Mouse (Mus musculus) erythroblast, adult 5-6 weeks (primary cell): ENCODE data around the gene Kcng3. TPM values are rescaled to one million over a fixed set of nuclear protein-coding genes. Genes with fewer than 3 reads are reported as not detected.

Experiments used
- ATAC-seq: replicated peaks from 2 replicates; pipeline ENCODE4 v1.8.0; 2016; ENCODE audit warnings: moderate number of reproducible peaks, mild to moderate bottlenecking, moderate TSS enrichment, inconsistent platforms; ENCODE audit not compliant: poor library complexity, low FRiP score, severe bottlenecking
- total RNA-seq, 2 experiments: library from RNA; stranded (forward) in 1 of 2; stranded (reverse) in 1 of 2; fragments of 150-400 nt in 1 of 2; fragments of 200-764, 138-1000 nt in 1 of 2; gene quantifications; 2 replicates each; pipeline versions ENCODE4 v1.2.3 to v1.2.4; 2015 to 2017; ENCODE audit warnings: low replicate concordance in 2 of 2

The Kcng3 gene
- total RNA-seq (2015; ENCODE audit: low replicate concordance) (not detected in 2 replicates), total RNA-seq (2017; ENCODE audit: low replicate concordance) (not detected in 2 replicates)

DNA sequence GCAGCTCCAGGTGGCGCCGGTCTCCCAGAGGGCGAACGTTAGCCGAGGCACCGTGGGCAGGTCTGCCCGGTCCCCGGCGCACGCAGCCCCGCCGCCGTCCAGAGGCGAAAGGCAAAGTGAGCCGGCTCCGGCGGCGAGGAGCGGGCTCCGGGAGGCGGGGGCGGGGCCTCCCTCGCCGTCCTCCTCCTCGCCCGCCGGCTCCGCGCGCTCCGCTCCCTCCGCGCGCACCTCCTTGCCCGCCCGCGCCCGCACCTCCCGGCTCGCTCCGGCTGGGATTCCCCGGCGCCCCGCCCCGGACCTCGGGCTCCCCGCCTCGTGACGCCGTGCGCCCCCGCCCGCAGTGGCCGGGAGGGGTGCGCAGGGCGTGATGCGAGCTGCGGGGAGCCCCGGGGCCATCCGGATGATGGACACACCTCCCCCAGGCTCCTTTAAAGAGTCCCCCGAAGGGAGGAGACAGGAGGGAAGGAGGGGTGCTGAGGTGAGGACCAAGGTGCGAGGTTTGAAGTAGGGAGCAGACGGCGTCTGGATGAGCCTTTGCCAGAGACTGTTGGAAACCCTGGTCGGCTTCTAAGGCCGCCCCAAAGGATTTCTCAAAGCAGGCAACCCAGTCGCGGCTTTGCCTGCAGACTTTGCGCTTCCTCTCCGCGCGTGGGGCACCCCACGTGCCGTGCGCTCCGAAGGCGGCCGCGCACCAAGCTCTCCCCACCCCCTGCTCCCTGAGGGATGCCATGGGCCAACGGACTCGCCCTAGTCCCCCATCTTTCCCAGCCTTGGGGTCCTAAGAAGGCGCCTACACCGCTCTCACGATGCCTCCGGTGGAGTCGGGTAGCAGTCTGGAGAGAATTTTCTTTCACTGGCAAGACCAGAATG is at the start of gene Kcng3:
Kcng3 (minus strand) TSS at position 113 of the 870 bp plus-strand sequence.
- no peak for ATAC-seq

DNA sequence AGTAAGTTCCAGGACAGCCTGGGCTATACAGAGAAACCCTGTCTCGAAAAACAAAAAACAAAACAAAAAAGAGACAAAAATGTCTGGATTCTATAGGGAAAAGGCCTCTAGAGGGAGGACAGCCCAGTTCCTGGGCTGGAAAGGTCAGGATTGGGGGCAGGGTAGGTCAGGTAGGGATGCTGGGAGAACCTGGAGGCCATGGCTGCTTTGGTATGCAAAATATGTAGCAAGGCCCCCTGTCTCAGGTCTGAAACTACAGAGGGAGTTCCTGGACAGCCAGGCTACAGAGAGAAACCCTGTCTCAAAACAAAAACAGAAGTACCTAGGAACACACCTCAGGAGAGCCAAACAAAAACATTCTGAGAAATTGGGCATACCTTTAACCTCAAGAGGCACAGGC is 45.7 kb upstream of the Kcng3 start:
- ATAC-seq, result no peak

DNA sequence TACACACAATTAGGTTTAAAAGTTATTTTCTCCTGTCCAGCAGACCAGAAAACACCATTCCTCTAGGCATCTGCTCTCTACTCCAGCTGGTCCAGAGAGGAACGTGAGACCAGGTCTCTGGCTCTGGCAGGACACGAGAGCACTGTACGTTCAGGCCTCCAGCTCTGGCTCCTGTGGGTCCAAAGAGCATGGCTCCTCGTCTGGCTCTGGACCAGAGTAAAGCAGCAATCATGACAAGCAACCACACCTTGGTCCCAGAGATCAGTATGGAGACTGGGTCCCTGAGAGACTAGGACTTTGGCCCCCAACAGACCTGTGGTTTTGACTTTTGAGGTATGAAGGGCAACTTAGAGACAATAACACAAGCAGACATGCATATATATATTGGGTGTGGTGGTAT is 41.0 kb upstream of the Kcng3 start:
- no peak for ATAC-seq

DNA sequence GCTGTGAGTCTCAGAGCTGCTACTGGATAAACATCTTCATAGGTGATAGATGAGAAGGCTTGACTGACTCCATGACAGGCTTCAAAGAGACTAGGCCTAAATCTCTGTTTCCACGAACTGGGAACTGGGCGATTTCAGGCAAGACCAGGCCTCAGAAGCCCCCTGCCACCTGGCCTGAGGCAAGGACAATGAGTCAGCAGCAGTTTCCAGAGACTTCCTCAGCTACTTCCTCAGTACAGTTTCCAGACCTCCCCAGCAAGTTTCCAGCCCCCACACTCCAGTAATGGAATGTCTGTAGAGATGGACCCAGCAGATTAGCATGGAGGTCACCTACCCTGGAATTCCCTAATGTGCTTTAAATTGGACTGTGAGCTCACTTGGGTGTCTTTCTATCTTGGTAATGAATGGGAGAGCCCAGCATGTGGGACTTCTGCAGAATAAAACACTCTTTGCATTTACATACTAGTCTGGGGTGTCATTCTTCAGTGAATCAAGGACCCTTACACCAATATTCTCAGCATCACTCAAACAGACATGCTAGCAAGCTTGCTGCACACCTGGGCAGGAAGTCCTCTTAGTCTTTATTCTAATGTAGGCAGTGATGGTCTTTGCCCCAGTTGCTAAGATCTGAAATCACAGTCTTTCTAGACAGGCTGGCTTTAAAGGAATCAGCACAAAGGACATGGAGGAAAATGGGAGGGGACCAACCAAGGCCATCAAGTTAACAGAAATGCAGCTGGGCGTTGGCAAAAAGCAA is 36.4 kb upstream of the Kcng3 start:
- ATAC-seq, result no peak

DNA sequence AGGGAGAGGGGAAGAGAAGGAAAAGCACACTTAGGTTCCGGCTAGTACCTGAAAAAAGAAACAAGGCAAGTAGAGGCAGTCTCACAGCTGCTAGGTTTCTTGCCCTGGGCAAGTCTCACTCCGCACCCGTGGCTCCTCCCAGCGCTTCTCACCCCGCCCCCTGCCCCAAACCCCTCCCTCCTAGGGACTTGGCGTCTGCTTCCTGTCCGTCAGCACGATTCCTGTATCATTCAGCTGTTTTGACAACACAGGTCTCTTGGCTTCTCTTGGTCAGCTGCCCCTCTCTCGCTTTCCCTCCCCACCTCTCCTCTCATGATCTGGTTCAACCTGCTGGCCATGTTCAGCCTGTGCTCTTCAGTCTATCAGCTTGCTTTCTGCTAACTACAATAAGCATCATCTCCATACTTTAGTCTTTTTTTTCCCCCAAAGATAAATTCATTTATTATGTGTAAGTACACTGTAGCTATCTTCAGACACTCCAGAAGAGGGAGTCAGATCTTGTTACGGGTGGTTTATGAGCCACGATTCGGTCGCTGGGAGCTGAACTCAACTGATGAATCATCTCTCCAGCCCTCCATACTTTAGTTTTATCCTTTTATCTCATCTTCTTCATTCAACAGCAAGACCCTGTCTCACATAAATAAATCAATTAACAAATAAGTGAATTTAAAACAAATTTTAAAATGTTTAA is 35.0 kb upstream of the Kcng3 start:
- peak; percentile 64; the same call in 1 of the 2 replicates for ATAC-seq

DNA sequence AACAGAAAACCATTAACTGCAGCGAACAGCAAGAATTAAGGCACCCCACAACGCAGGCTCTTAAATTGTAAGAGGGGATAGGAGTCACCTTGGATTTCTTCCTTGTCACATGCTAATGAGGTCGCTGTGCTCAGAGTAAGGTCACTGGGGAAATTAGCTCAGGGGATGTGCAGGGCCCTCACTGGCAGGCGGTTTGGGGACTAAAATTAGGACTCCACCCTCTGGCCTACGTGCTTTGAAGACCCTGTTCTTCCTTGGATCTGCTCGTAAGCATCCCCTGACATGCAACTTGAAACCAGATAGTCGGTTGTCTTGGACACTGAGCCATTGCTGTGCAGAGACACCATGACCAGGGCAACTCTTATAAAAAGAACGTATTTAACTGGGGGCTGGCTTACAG is 33.1 kb upstream of the Kcng3 start:
- no peak for ATAC-seq

DNA sequence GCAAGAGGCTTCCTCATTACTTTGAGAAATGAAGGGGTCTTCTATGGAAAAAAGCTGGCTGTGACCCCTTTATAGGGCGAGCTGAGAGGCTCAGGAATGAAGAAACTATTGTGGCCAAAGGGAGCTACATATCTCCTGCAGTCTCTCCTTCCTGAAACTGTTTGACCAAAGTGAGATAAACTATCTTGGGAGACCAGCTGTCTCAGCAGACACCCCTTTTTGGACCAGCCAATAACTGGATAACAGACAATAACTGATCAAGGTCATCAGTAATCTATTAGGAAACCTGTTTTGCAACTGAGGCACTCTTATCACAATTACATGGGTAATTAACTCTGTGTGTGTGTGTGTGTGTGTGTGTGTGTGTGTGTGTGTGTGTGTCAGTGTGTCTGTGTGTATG is 27.2 kb upstream of the Kcng3 start:
- peak; percentile 89 for ATAC-seq

DNA sequence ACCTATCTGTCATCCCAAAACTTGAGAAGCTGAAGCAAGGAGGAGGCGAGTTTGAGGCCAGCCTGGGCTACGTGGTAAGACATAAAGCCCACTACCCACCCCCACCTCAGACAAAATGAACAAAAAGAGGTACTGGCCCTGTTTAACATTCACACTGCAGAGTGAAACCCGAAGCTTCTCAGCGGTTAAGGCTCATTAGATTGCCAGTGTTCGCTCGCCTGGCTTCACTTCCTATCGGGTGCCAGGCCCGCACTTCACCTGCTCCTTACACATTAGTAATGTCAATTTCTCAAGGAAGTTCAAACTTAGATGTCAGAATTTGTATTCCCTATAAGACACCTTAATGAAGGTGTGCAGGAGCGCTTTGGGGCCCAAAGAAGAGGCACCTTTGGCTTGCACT is 25.7 kb upstream of the Kcng3 start:
- ATAC-seq, result no peak

DNA sequence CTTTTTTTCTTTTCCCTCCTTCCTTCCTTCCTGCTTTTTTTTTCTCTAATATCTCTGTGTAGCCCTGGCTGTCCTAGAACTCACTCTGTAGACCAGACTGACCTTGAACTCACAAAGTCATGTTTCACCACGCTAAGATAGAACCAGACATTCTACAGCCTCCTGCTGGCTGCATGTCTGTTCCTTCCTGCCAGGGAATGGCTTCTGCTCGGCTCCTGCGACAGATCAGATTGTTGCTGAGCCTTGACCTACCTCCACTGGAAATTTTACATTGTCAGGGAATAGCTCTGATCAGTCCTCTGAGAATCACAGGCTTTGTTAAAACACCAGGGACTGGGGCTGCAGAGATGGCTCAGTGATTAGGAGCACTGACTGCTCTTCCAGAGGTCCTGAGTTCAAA is 24.0 kb upstream of the Kcng3 start:
- no peak for ATAC-seq

DNA sequence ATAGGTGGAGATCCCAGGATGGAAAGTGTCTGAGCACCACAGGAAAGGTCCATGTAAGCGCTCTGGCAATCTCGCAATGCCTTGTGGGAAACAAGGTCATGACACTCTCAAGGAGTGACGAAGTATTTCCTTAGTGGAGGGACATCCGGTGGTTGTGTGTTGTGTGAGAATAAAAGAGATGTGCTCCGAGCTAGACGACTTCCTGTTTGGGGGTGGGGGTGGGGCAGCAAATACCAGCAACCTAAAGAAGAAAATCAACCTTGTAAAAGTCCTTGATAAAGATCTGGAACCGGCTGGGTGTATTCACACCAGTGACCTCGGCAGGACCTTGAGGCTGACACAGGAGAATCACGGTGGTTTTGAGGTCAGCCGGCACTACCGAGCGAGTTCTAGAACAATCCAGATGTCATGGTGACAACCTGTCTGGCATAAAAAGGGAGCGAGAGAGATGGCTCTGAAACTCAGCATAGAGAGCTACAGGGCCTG is 23.0 kb upstream of the Kcng3 start:
- ATAC-seq, result no peak

DNA sequence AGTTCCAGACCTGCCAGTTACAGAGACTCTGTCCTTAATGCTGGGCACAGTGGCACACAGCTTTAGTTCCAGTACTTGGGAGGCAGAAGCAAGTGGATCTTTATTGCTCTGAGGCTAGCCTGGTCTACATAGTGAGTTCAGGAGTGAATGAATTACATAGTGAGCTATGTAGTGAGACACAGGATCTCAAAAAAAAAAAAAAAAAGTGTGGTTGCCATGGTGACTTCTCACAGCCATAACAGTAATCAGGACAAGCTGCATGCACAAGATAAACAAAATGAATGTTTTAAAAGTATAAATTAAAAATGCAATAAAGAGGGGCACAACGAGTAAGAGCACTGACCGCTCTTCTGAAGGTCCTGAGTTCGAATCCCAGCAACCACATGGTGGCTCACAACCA is 21.9 kb upstream of the Kcng3 start:
- ATAC-seq, result peak; percentile 68

DNA sequence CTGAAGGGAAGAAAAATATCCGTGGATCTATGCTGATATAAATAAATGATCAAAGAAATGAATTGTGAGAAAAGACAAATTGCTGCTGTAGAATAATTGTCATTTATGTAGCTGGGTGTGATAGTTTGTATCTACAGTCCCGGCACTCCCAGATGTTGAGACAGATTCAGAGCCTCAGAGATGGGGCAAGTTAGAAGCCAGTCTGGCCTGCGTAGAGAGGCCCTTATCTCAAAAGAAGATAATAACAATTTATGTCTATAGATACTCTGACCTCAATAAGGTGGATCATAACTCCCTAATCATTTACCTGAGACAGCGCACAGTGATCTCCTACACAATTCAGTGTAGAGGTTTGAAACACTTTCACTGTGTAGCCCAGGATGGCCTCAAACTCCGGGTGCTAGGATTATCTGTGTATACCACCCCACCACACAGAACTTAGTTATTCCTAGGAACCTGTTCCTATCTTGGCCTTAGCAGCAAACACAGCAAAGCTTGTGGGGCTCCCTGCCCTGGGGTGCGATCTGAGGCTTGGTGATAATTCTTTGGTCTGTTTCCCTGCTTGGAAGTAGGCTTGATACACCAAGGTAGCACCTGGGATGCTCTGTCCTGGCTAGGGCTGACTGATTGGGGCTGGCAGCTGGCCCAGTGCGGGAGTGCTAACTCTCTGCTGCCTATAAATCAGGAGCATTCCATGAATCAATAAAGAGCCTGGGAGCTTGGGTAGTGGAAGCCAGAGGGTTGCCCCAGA is 19.4 kb upstream of the Kcng3 start:
- peak; percentile 70 for ATAC-seq

DNA sequence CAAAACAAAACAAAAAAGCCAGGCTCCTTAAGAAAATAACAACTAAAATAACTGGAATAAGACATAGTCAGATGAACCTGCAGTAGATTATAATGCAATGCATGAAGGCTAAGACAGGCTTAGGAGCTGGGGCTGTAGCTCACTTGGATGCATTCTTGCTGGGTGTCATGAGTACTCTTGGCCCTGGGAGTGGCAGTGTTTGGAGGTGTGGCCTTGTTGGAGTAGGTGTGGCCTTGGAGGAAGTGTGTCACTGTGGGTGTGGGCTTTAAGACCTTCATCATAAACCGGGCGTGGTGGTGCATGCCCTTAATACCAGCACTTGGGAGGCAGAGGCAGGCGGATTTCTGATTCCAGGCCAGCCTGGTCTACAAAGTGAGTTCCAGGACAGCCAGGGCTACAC is 18.3 kb upstream of the Kcng3 start:
- peak; percentile 55 for ATAC-seq

DNA sequence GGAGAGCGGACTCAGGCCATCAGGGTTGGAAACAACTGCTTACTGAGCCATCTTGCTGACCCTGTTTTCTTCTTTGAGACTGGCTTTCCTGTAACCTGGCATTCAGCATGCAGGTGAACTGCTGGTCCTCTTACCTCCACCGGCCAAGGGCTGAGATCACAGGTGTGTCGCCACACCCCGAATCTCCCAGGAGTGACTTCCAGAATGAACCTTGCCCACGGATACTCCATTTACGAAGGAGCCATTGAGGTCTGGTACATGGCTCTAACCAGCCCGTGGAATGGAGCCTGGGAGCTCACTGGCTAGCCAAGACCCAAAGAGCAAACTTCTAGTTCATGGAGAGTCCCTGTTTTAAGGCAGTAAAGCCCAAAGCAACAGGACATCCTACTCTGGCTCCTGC is 15.7 kb upstream of the Kcng3 start:
- ATAC-seq, result no peak

DNA sequence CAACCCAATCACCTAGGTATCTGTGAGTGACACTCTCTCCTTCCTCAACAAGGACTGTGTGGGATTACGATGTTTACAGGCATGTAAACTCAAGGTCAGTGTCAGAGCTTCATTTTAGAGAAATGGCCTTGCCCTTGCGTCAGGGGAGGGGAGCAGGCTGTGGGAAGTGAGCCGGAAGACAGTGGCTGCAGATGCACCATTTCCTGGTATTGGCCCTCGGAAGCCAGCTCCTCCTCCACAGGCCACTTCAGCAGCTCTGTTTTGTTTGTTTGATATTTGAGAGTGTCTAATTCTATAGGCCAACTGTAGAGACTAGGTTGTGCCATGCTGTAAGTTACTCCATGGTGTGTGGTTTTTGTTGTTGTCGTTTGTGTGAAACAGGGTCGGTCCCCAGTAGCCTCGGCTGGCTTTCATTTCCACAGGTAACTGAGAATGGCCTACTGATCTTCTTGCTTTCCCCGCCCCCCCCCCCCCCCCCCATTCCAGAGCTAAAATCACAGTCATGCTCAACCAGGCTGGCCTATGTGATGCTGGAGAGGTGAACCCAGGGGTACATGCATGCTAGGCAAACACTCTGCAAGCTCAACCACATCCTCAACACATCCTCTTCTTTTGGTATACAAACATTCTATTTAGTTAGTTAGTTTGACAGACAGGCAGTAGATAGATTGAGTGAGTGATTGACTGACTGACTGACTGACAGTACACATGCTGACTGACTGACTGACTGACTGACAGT is 14.9 kb upstream of the Kcng3 start:
- ATAC-seq, result no peak

DNA sequence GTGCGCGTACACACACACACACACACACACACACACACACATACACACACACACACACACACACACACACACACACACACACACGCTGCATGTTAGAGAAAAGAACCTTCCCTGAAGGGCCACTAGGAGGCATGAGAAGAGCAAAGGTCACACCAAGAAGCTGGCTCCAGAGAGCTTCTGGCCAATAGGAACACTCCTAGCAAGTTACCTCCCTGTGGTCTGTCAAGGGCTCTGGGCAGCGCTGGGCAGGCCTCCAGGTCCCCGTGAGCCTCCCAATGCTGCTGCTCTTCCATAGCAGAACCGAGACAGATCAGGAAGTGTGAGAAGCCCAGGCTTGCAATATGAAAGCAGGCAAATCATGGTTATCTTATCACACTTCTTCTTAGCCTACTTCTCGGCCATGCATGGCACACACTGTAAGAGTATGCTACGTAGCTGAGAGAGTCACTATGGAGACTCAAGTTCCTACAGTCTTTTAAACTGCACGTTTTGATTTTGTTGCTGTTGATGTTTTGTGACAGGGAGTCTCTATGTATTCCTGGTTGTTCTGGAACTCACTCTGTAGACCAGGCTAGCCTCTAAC is 13.6 kb upstream of the Kcng3 start:
- peak; percentile 92 for ATAC-seq

DNA sequence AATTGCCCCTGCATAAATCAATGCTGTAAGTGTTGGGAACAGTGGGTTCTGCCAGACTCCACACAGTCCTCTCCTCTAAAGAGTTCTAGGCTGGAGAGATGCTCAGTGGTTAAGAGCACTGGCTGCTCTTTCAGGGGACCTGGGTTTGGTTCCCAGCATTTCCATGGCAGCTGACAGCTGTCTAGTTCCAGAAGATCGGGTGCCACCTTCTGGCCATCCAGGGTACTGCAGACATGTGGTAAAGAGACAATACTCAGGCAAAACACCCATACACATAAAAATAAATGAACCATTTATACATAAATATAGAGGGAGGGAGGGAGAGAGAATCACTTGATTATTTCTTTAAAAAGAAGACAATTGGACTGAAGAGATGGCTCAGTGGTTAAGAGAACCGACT is 5.7 kb upstream of the Kcng3 start:
- ATAC-seq, result peak; percentile 66; the same call in 1 of the 2 replicates

DNA sequence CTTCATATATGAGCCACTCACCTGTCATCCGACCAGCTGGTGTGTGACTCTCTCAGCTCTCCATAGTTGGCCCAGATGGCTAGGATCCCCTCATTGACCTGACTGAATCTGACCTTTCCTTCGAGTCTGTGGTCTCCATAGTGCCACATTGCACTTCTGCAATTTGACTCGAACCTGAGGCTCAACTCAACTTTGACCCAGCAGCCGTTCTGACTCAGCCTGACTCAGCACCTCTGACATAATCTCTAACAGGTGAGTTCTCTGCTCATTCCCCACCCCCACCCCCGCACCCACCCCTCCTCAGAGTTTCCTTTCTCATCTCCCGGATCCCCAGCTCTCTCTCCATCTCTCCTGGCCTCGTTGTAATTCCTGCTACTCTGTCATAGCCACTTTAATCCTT is 4.7 kb upstream of the Kcng3 start:
- ATAC-seq, result no peak
